Mouse (Mus musculus) retina, embryonic 14.5 days (tissue): ENCODE results near the gene Limch1.

Experiments
- DNase-seq: peaks from one replicate; pipeline ENCODE4 v3.0.0-alpha.2; 2015; ENCODE audit warnings: low spot score

The Limch1 gene

GRCm38 (mm10) chr5:66830206-66830605, 84.6 kb downstream of the Limch1 start:
- no peak for DNase-seq

DNA sequence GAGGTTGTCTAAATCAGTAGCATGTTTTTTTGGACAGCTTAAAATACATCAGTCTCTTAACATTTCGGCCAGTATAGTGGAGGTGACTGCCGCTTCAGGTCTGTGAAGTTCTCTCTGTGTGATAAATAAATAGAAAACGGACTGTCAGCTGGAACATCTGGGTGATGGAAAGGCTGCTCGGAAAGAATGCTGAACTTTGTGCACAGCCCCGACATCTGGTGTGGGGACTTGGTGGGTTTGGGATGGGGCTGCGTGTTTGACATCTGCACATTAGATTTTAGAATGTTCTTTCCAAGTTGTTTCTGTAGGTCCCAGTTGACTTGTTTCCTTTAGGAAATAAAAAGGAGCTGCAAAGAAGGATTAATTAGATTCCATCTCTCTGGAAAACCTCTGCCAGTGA, 89.1 kb downstream of the Limch1 start:
- DNase-seq, result no peak

DNA sequence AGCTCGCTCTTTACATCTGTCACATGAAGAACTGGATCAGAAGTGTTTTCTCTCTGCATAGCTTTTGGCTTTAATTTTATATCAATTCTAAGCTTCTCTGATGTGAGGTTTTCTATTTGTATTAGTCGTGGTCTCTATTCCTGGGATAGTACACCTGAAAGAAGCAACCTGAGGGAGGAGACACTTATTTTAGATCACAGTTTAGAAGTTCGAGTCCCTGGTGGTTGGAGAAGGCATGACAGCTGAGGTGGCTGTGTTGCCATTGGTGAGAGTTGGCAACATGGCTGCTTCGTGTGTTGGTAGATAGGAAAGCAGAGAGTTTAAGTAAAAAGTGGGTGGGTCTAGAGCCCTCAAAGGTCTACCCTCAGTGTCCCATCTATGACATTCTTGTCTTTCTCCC, 91.3 kb downstream of the Limch1 start:
- DNase-seq, result no peak

- no peak for DNase-seq
Measured at GRCm38 (mm10) chr5:66841971-66842370, 96.3 kb downstream of the Limch1 start.

- no peak for DNase-seq
Measured at GRCm38 (mm10) chr5:66842776-66843175, 97.1 kb downstream of the Limch1 start.

DNA sequence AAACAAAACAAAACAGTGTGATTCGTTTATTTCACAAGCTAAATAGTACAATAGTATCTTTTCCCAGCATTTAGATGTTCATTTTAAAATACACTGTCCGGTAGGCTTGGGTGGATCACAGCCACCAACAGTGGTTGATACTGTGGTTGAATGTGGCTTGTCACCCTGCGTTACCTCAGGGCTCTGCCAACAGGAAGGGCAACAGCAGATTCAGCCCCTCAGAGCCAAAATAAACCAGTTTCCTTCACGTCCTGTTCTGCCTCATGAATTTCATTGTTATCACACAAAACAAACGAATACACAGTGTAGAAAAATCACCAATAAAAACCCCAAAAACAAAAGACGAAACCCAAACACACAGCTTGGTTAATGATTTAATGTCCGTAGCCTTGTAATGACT, 102.5 kb downstream of the Limch1 start:
- no peak for DNase-seq

- no peak for DNase-seq
Measured at GRCm38 (mm10) chr5:66849148-66849547, 103.5 kb downstream of the Limch1 start.

DNA sequence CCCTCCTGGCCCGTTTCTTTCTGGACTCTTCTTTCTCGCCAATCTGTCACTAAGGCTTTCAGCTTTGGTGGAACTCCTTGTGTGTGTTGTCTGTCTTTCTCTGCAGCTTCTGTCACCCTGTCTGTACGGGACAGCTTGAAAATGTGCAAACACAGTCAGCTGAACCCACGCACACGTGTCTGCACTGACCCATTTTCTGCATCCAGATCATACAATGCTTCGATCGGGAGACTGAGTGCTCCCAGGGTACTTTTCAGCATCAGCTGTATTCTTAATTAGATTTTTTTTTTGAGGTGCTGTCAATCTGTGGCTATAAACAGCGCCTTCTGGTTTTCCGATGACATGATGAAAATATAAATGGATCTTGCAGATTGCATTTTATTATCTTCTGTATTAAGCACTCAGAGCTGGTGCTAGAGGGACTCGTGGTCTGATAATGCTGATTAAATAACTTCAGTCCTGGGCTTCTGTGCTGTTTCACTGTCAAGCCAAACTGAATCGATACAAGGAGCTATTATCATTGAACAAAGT, 105.2 kb downstream of the Limch1 start:
- DNase-seq, result peak; percentile 16

DNA sequence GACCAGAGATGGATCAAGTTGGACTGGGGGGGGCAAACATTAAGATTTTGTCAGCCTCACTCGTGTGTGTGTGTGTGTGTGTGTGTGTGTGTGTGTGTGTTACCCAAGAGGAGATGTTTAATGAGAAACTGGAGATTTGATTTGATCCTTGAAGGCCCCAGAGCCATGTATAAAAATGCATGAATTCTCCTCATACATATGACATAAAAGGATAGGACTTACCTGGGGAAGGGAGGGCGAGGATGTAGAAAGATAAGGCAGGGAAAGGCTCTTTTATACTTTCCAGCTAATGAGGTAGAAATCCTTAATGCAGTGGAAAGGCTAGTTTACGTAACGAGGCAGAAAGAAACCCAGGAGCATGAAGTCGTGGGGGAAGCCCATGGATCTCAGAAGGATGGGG, 106.1 kb downstream of the Limch1 start:
- no peak for DNase-seq

DNA sequence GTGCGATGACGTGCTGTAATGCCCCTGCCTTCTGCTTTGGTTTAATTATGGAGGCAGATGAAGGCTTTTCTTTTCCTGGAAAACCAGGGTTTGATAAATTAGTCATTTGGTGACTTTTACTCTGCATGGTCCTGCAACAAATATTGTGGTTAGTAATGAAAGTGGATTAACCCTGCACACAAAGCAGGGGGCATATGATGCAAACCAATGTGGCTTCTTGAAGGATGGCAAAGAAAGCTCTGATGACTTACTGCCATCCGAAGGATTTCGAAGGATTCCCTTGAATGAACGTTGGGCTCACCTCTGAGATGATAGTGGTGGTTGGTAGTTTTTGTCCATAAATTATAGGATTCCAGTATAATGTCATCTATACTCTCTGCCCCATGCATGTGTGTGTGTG, 108.6 kb downstream of the Limch1 start:
- no peak for DNase-seq

DNA sequence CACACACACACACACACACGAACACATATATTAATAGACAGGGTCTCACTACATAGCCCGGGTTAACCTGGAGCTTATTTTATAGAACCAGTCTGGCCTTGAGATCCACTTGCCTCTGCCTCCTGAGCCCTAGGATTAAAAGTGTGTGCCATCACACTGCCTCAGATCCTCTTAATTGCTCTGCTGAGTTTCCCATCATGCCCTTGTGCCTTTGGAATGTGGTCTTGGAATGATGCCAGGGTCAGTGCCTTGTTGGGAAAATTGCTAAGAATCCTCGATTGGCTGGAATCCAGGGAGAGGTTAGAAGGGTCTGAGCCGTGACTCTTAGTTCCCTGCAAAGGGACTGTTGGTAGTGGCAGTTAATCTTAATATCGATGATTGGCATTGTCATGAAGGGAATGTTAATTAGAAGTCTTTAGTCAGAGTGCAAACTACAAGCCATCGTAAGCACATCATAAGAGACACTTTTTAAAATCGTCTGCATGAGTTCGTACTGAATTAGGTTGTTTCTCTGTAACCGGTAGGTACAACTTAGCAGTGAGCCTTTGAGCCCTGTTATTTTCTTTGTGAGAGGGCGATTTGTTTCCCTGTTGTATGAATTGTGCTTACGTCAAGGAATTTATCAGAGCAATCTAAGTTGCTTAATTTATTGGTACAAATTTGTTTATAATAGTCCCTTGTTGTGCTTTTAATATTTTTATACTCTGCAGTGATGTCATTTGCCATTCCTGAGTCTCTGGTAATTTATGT, 109.9 kb downstream of the Limch1 start:
- DNase-seq, result peak; percentile 64

DNA sequence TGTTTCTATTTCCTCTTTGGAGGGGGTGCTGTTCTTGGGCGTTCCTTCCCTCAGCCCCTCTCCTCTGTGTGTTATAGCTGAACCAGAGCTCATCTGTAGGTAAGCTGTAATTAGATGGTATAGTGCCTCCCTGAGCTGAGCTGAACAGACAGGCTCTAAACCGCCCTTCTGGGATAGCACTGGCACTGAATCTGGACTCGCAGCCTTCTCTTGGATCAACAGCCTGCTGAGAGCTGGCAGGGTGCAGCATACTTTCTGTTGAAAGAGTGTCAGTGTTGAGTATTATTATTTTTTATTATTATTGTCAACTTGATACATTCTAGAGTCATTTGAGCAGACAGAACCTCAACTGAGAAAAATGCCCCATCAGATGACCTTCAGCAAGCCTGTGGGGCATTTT, 113.9 kb downstream of the Limch1 start:
- DNase-seq, result no peak

- DNase-seq, result peak; percentile 80
Measured at GRCm38 (mm10) chr5:66861232-66862035, 115.8 kb downstream of the Limch1 start.

DNA sequence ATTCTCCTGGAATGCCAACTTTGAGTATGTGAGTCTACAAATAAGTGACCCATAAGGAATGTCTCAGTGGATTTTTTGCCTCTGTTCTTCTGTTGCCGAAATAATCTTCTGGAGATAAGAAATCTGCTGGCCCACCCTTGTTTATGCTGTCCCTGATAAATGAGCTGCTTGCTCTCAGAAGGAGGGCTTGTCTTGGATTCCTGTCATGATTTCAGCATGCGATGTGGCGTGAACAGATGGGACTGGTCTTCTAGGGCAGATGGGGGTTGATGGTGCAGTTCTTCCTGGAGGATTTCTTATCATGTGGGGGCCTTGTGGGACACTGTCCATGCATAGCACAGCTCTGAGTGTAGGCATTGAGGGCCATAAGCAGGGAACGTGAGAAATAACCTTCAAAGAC, 116.5 kb downstream of the Limch1 start:
- peak; percentile 33 for DNase-seq

- peak; percentile 26 for DNase-seq
Measured at GRCm38 (mm10) chr5:66865229-66865628, 119.6 kb downstream of the Limch1 start.

DNA sequence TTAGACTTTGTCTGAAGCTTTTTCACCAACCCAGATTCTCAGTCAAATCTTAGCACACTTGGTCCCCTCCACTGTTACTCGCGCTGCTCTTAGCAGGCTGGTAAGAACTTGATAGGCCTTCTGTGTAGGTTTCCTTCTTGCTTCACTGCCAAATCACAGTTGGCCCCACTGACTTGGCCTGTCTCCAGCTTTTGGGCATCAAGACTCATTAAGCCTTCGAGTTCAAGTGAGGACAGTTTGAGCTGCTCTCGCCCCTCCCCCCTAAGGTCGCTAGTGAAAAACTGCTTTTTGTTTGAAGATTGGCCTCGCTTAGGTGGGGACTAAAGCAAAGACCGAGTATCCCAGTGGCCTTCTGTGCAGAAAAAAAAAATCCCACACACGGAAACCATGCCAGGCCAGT, 120.4 kb downstream of the Limch1 start:
- no peak for DNase-seq

- DNase-seq, result no peak
Measured at GRCm38 (mm10) chr5:66869545-66869944, 123.9 kb downstream of the Limch1 start.

- no peak for DNase-seq
Measured at GRCm38 (mm10) chr5:66871521-66872050, 126.0 kb downstream of the Limch1 start.

DNA sequence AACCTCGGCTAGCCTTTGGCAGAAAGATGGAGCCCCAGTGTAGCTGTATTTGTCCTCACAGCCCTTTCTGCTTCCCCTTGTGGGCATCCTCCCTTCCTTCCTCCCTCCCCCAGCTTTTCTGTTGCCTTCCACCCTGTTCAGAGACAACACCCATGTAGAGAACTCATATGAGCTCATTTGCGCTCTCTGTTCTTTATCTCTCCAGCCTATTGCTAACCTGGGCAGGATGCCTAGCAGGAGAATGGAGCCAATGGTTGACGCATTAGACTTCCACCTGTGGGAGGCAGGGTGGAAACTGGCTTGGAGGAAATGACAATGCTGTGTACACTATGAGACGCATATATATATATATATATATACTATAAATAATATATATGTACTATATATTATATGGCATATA, 126.4 kb downstream of the Limch1 start:
- no peak for DNase-seq

- no peak for DNase-seq
Measured at GRCm38 (mm10) chr5:66872681-66873080, 127.1 kb downstream of the Limch1 start.

GRCm38 (mm10) chr5:66876018-66876805, 130.6 kb downstream of the Limch1 start:
- DNase-seq, result no peak

DNA sequence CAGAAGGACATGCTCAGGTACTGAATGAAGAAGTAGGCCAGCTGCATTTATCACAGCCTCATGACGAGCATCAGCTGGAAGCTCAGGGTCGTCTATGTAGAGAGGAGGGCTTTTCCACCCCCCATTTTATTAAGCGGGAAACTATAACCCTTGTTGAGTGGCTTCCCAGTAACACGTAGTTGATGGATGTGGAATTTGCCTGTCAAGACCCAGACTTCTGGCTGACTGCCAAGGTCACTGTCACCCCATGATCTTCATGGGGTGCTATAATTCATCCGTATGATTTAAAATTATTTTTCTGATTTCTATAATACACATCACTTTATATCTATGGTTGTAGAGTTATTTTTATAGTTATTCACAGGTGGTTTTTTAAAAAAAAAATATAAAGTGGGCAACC, 131.4 kb downstream of the Limch1 start:
- DNase-seq, result no peak
